Mouse (Mus musculus): Measurements from ENCODE around the gene Mef2a.

The Mef2a gene

DNA sequence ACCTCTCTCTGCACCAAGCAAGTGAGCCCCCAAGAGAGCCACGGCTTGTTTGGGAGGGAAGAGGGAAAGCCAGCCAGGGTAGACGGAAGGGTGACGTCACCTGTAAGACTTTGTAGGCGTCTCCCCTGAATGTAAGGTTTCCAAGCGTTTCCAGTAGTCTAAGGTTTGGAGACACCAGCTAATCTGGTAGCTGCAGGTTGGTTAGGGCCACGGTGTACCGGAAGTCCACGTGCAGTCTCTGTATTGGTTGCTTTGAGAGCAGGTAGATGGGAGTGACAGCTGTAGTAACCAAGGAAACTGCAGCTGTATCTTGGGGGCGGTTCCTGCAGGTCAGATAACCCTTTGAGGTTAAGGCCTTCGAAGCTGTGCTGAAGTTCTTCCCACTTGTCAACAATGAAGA lies 166.2 kb downstream of the Mef2a start:
- no peak for DNase-seq

DNA sequence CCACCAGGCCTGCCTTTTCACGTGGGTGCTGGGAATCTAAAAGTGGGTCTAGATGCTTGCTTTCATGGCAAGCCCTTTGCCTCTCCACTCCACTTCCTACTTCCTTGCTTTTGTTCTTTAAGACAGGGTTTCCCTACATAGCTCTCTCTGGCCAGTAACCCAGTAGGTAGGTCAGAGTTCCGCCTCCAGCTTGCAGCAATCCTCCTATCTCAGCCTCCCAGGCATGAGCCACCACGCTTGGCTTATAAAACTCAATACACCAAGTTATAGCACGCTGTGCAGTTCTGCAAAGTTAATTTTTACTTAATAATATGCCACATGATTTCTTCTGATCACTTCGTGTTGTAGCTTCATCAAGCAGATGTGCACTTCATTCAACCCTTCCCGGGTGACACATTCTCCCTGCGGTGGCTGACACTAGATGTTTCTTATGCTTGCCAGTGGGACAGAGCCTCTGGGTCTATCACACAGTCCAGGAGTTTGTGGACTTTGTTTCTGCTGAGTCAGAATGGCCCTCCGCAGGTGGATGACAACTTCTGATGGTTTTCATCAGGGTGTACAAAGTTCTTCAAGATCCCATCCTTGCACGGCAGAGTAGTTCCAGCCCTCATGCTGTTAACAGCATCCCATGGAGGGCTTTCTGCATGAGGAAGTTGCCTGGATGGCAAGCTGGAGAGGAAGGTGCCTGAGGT lies 166.8 kb downstream of the Mef2a start:
- no peak for DNase-seq

DNA sequence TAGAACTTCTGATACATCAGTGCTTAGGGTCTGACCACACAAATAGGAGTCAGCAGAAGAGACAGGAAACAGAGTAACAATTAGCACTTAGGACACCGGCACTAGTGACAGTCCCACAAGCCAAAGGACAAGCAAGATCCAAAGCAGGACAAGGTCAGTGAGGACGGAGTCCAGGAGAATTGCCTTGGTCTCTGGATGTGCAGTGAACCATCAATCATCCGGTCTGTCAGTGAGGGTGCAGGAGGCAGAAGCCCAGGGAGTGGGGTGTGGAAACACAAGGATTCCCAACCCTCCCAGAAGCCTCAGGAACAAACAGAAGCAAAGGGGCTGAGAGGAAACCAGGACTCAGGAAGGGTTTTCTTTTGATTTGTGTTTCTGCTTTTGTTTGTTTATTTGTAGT lies 169.0 kb downstream of the Mef2a start:
- no peak for DNase-seq

DNA sequence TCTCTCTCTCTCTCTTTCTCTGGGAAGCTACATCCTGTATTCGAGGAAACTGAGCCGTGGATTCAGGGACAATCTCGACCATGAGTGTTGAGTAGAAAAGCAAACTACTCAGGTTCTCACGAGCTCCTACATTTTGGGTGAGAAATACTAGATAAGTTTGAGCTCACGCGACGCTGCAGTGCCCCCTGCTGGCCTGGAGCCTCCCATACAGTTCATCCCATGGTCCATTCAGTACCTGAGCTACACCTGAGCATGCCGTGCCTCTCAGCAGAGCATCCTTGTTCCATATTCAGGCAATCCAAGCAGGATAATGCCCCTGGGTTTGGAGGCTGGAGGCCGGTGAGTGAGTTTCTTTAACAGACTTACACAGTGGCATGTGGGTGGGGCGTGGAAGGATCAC lies 173.2 kb downstream of the Mef2a start:
- peak in 1 of 2 experiments; percentile 53 for DNase-seq

DNA sequence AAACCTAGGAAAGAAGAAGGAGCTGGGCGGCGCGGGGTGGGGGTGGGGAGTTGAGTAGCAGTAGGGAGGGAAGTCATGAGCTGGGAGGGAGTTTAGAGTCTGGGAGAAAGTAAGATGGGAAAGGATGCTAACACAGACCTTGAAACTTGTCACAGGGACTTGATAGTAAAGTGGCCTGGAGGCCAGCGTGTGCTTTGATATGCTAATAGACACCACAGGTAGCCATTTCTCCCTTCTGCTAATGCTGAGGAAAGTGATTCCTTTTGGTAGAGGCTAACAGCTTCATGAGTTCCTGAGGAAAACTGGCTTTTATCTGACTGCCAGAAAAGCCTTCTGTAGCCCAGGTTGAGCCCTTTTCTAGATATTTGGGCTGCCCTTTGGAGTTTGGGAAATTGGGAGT lies 188.9 kb downstream of the Mef2a start:
- no peak for DNase-seq
